Mouse (Mus musculus) left cerebral cortex, adult 2 months (tissue): Measurements from ENCODE around the gene Fbln2. TPM values are rescaled to one million over a fixed set of nuclear protein-coding genes. Genes with fewer than 3 reads are reported as not detected.

Experiments used
- DNase-seq, 2 experiments: peaks; one replicate each; pipeline ENCODE4 v3.0.0; 2021 to 2022; ENCODE audit warnings: low spot score in 2 of 2, mixed read lengths in 1 of 2; ENCODE audit errors: extremely low spot score in 1 of 2
- H3K27ac ChIP-seq: fragments of 200-600 bp; 2 replicates; pipeline ENCODE4 v1.8.1; 2022
- H3K4me3 ChIP-seq: fragments of 200-600 bp; 2 replicates; pipeline ENCODE4 v1.8.1; 2022
- CTCF ChIP-seq: fragments of 200-600 bp; IDR thresholded peaks from 2 replicates; pipeline ENCODE4 v1.8.1; 2022; ENCODE audit warnings: antibody characterized with exemption, mild to moderate bottlenecking, moderate library complexity
- intact Hi-C: fragments of 180-260 bp; cut with DNase I; formaldehyde crosslinking; loops from one replicate; pipeline ENCODE4 v1.15.1; 2025
- total RNA-seq, 2 experiments: library from RNA; stranded (reverse); gene quantifications; 2 replicates each; pipeline ENCODE4 v1.2.3; 2021

Gene Fbln2
- total RNA-seq, 2 experiments from 2014 or later: 5.7 to 8.0 TPM

GRCm38 (mm10) chr6:91302337-91302736 is 90.1 kb downstream of the Fbln2 start:
- H3K27ac ChIP-seq: peak overlapping the region; percentile 76
- TF ChIP-seq CTCF: no peak
- no peak overlapping the region for H3K4me3 ChIP-seq
- DNase-seq: no peak
- intact Hi-C loops: loop anchor here (5.0 kb wide), 1 partner anchor 45 kb away; no protein-coding TSS in a partner anchor

- H3K27ac ChIP-seq: no peak overlapping the region
- no peak for TF ChIP-seq CTCF
- DNase-seq: no peak
- intact Hi-C loops: loop anchor here (5.0 kb wide), 1 partner anchor 43 kb away; no protein-coding TSS in a partner anchor
- H3K4me3 ChIP-seq: no peak overlapping the region
Observed at GRCm38 (mm10) chr6:91304172-91304571, 91.9 kb downstream of the Fbln2 start.

GRCm38 (mm10) chr6:91307972-91308371 is 95.7 kb downstream of the Fbln2 start:
- intact Hi-C loops: no loop called here
- Histone ChIP-seq H3K4me3 (no peak overlapping the region), H3K27ac (no peak overlapping the region)
- no peak for DNase-seq
- no peak for TF ChIP-seq CTCF

- Histone ChIP-seq H3K27ac (no peak overlapping the region), H3K4me3 (no peak overlapping the region)
- no peak for DNase-seq
- intact Hi-C loops: no loop called here
- TF ChIP-seq CTCF: no peak
Observed at GRCm38 (mm10) chr6:91311204-91311603, 98.9 kb downstream of the Fbln2 start.

GRCm38 (mm10) chr6:91312491-91312890 is 100.2 kb downstream of the Fbln2 start:
- no peak for DNase-seq
- TF ChIP-seq CTCF: no peak
- no peak overlapping the region for H3K4me3 ChIP-seq
- intact Hi-C loops: no loop called here
- no peak overlapping the region for H3K27ac ChIP-seq

Other genes starting within 250 kb of the Fbln2 start
- gene Iqsec1, start 223.8 kb upstream of the Fbln2 start, total RNA-seq: 100 to 1,000 TPM; 369 to 377 TPM
- gene Nup210, start 95.6 kb upstream of the Fbln2 start, total RNA-seq: 10 to 100 TPM; 23.5 to 24.5 TPM
- 100 to 1,000 TPM; 174 to 176 TPM for gene Hdac11, start 55.8 kb upstream of the Fbln2 start, total RNA-seq
- 10 to 100 TPM in 1 of 2 experiments, 1 to 10 TPM in 1; 9.8 to 16.0 TPM for gene Wnt7a, start 198.9 kb downstream of the Fbln2 start, total RNA-seq